Mouse (Mus musculus) heart, adult 11 months (tissue): ENCODE results near the gene Gria4.
A peak's percentile ranks its signal among the peaks of the same experiment; 100 is the strongest.
"Not testable (repeated sequence)": the region's sequence is repeated elsewhere in the genome, so short reads cannot be mapped to it uniquely, and the experiment has no call there.

Source experiments
- DNase-seq: peaks from one replicate; pipeline ENCODE4 v3.0.0; 2022

Gria4 gene

GRCm38 (mm10) chr9:4795544-4796288 lies at the start of gene Gria4:
Gene Gria4 (minus strand): TSS chr9:4796234.
- DNase-seq, result peak; percentile 80

GRCm38 (mm10) chr9:4810941-4811340 lies 14.9 kb upstream of the Gria4 start:
- DNase-seq, result not testable (repeated sequence)

- DNase-seq, result peak; percentile 29
These were observed 7.2 kb upstream of the Gria4 start for GRCm38 (mm10) chr9:4803151-4803755.

- DNase-seq, result no peak
These were observed 1.4 kb upstream of the Gria4 start for GRCm38 (mm10) chr9:4797396-4797795.

DNA sequence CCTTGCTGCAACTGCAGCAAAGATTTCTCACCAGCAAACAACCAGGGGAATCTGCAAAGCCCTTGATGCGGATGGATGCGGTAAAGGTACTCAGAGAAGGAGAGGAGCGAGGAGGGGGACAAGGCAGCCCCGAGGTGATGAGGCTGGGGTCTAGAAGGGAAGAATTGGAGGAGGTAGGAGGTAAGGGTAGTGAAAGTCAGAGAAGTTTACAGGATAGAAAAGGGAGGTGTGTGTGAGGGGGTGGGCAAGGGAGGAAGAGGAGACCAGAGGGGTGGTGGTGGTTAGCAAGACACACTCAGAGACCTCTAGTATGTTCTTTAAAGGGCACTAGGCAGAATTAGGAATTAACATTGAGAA lies 233 bp upstream of the Gria4 start:
- no peak for DNase-seq

- peak; percentile 49 for DNase-seq
These were observed 959 bp downstream of the Gria4 start for GRCm38 (mm10) chr9:4795075-4795474.

DNA sequence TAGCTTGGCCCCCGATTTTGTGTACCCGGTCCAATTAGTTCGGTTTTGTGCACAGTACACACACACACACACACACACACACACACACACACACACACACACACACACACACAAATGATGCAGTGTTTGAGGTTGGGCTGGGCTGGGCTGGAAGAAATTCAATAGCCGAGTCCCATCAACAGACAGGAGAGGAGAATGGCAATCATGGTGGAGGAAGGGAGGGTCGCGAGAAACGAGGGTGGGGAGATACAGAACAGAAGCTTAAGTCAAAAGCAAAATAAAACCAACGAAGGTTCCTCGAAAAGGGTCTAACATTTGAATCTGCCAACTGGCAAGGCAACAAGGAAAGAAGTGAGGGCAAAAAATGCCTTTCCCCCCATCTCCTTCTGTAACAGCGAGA lies 1.6 kb downstream of the Gria4 start:
- DNase-seq, result peak; percentile 28

DNA sequence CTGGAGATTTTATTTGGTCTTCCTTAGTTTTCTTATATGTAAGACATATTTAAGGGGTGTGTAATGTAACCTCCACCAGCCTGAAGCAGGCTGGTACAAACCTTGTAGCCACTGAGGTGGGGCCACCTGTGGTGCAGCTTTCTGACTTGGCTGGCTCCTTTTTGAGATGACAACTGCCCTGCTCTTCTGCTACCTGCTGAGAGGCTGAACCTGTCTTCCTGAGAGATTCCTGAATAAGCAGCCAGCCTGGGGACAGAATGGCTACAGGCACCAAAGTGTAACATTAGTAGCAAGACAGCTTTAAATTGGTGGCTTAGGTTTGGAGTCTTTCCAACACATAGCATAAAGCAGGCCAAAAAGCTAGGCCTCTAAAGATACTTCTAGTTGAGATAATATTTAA lies 46.6 kb downstream of the Gria4 start:
- not testable (repeated sequence) for DNase-seq

GRCm38 (mm10) chr9:4714086-4714485 lies 81.9 kb downstream of the Gria4 start:
- no peak for DNase-seq

GRCm38 (mm10) chr9:4712367-4712766 lies 83.7 kb downstream of the Gria4 start:
- no peak for DNase-seq

DNA sequence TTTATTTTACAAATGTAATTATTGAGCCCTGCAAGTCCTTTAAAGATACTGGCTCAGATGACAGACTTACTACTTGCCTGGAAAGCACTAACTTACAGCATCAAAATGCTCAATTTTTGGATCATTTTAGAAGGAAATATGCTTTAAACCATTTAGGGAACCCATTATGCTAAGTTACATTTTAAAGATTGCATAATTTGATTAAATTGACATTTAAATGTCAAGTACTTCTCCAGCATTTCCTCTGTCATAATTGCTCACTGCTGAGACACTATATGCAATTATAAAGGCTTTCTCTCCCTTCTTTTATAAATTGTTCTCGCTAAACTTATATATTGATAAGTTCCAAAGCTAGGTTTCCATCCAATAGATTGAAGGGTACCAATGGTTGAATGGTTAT lies 108.9 kb downstream of the Gria4 start:
- DNase-seq, result no peak

- no peak for DNase-seq
These were observed 115.8 kb downstream of the Gria4 start for GRCm38 (mm10) chr9:4680244-4680643.

GRCm38 (mm10) chr9:4679099-4679498 lies 116.9 kb downstream of the Gria4 start:
- DNase-seq, result no peak

DNA sequence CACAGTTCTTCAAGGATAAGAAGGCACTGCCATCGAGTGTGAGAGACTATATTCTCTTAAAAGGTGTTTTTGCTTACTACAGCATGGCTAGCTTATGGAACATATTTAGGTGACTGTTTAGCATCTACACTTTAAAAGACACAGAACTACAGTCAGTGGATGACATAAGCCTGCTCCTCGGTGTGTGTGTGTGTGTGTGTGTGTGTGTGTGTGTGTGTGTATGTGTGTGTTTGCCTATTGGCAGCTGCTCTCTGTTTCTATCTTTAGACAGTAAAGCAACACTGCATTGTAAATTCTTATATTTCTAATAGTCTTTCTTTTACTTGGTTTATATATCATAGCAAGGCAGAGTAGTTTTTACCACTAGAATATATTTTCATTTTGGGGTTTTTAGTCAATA lies 130.3 kb downstream of the Gria4 start:
- DNase-seq, result no peak

GRCm38 (mm10) chr9:4662421-4662820 lies 133.6 kb downstream of the Gria4 start:
- DNase-seq, result no peak

DNA sequence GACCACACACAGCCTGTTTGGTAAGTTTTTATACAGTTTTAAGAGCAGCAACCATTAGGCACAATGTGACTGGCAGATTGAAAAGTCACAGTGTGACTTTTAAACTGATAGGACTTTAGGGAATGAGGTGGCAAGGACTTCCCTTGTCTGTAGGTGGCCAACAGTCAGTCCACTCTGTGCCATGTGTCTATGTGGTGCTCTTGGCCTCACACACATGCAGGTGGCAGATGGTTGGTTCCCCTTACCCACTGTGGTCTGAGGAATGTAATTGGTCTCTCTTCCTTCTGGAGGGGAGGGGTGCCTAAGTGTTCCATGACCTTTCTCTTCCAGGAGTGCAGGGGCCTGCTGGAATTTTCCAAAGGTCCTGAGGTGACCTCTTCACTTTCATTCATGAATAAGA lies 137.1 kb downstream of the Gria4 start:
- DNase-seq, result no peak

- no peak for DNase-seq
These were observed 141.7 kb downstream of the Gria4 start for GRCm38 (mm10) chr9:4654333-4654732.

GRCm38 (mm10) chr9:4639192-4639900 lies 156.7 kb downstream of the Gria4 start:
- DNase-seq, result no peak

- no peak for DNase-seq
These were observed 164.1 kb downstream of the Gria4 start for GRCm38 (mm10) chr9:4631910-4632309.

DNA sequence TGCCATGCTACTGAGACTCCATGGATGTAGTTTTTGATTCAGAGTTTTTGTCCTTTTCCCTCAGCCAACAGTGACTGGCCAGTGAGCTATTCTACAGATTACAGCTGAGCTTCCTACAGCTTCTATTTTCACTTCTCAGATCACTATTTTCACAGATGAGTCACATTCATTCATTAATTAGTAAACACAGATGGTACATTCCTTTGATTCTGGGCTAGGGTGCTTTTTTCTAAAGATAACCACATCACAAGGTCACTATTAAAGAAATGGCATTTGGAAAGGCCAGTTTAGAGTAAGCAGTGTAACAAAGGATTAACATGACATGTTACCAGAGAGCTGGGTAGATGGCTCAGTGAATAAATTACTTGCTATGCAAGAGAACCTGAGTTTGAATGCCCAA lies 180.7 kb downstream of the Gria4 start:
- DNase-seq, result no peak

DNA sequence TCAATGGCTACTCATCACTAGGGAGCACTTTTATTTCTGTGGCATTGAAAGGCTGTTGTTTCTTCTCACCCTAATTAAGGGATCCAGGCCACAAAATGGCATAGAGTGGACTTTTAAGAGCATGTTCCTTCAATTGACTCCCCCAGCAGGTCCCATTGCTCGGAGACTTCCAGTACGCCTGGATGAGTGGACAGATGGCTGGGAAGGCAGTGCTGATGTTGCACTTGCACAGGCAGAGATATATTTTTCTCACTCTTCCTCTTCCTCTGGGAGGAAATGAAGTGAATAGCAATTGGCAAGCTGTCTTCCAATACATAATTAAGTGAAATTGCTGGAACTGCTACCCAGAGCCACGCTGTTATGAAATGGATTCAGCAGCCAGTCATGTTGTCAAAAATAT lies 190.7 kb downstream of the Gria4 start:
- no peak for DNase-seq

- DNase-seq, result no peak
These were observed 191.8 kb downstream of the Gria4 start for GRCm38 (mm10) chr9:4604236-4604635.

DNA sequence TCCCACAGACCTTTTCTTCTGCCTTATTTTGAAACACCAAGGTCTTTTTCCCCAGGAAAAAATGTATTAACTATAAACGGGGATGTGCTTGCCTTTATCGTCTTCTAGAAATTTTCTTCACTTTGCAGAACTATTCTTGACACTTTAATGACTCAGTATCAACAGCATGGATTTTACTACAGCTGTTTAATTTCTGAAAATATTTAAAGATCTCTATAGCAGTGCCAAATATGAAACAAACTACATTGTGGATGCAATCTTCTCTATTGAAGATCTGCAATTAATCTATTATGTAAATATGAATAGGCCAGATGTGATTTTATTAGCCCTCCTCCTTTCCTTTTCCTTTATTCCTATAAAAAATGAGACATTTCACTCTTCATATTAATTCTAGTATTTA lies 194.2 kb downstream of the Gria4 start:
- no peak for DNase-seq

GRCm38 (mm10) chr9:4573596-4573995 lies 222.4 kb downstream of the Gria4 start:
- no peak for DNase-seq
